ENCODE assay signal across 27 mouse cellular contexts in genomic region chr4:110095760-110096593, GRCm38 (mm10).
A peak's percentile ranks its signal among the peaks of the same experiment; 100 is the strongest.
DNase-seq lines count a peak whose midpoint lies in the region; ATAC-seq and TF ChIP-seq lines count a peak whose summit lies in the region.
"Had no signal": no experiment of that assay in that cellular context is flagged by ENCODE, and none has a peak within 500 bp of the region (broad histone marks: within the 10 kb centered on the region; RNA-seq: fewer than 3 reads in every experiment).

No protein-coding gene starts in this region.

- H3K9ac ChIP-seq in embryonic facial prominence, embryonic 11.5 days (replicated peaks; ENCODE audit: low read length): no peak overlapping the region
- H3K9ac ChIP-seq in midbrain, postnatal 0 days (replicated peaks; ENCODE audit: low read length, poor library complexity, severe bottlenecking): no peak overlapping the region
- no peak overlapping the region for H3K9ac ChIP-seq in midbrain, embryonic 14.5 days (replicated peaks; ENCODE audit: low read length)
- no peak overlapping the region for H3K9ac ChIP-seq in hindbrain, embryonic 13.5 days
- H3K9ac ChIP-seq in neural tube, embryonic 15.5 days (replicated peaks): no peak overlapping the region
- H3K9ac ChIP-seq: forebrain, embryonic 15.5 days; heart, embryonic 13.5 days; limb, embryonic 13.5 days; liver, embryonic 12.5 days had no signal

- peak; percentile 52; the same call in 1 of the 2 replicates for ATAC-seq in embryonic facial prominence, embryonic 11.5 days (replicated peaks; ENCODE audit: insufficient number of reproducible peaks, low FRiP score, low TSS enrichment, low read depth)
- no peak for ATAC-seq in midbrain, postnatal 0 days (ENCODE audit: low FRiP score)
- ATAC-seq in midbrain, embryonic 14.5 days (ENCODE audit: low FRiP score, low TSS enrichment): no peak
- ATAC-seq in hindbrain, embryonic 13.5 days (ENCODE audit: low FRiP score): peak; percentile 43
- peak; percentile 72 for ATAC-seq in neural tube, embryonic 15.5 days (ENCODE audit: low FRiP score)
- ATAC-seq: CD4-positive, CD25-positive, alpha-beta regulatory T cell, adult 4 months; forebrain, embryonic 15.5 days; liver, embryonic 12.5 days had no signal

- H3K9me3 ChIP-seq in embryonic facial prominence, embryonic 11.5 days (replicated peaks; ENCODE audit: control insufficient read depth, low read length): no peaks in the 10 kb centered on the region
- no peaks in the 10 kb centered on the region for H3K9me3 ChIP-seq in embryonic facial prominence, embryonic 10.5 days
- no peaks in the 10 kb centered on the region for H3K9me3 ChIP-seq in midbrain, postnatal 0 days (ENCODE audit: low read length)
- no peaks in the 10 kb centered on the region for H3K9me3 ChIP-seq in midbrain, embryonic 14.5 days (ENCODE audit: control insufficient read depth, low read length)
- no peaks in the 10 kb centered on the region for H3K9me3 ChIP-seq in hindbrain, embryonic 13.5 days
- H3K9me3 ChIP-seq in neural tube, embryonic 15.5 days (replicated peaks): no peaks in the 10 kb centered on the region
- H3K9me3 ChIP-seq: forebrain, embryonic 15.5 days; heart, embryonic 13.5 days; limb, embryonic 13.5 days; midbrain, embryonic 10.5 days had no signal

- TF ChIP-seq CTCF in midbrain, postnatal 0 days (IDR thresholded peaks at IDR 0.05): no peak

- no peak overlapping the region for H3K4me3 ChIP-seq in embryonic facial prominence, embryonic 11.5 days (ENCODE audit: low read depth, low read length)
- no peak overlapping the region for H3K4me3 ChIP-seq in embryonic facial prominence, embryonic 10.5 days
- H3K4me3 ChIP-seq in midbrain, postnatal 0 days (ENCODE audit: low read depth, low read length): no peak overlapping the region
- no peak overlapping the region for H3K4me3 ChIP-seq in midbrain, embryonic 14.5 days (replicated peaks; ENCODE audit: low read depth, low read length)
- no peak overlapping the region for H3K4me3 ChIP-seq in hindbrain, embryonic 13.5 days
- H3K4me3 ChIP-seq in neural tube, embryonic 15.5 days (replicated peaks): no peak overlapping the region
- H3K4me3 ChIP-seq: forebrain, embryonic 15.5 days; heart, embryonic 13.5 days; layer of hippocampus, adult 2 months; limb, embryonic 13.5 days; liver, embryonic 12.5 days; midbrain, embryonic 10.5 days had no signal

- DNase-seq in embryonic facial prominence, embryonic 11.5 days (ENCODE audit: low spot score): no peak
- no peak for DNase-seq in embryonic facial prominence, embryonic 10.5 days (ENCODE audit: low spot score)
- DNase-seq in midbrain, postnatal 0 days (ENCODE audit: low spot score): peak; percentile 20
- no peak for DNase-seq in midbrain, embryonic 14.5 days
- no peak for DNase-seq in layer of hippocampus, postnatal 36 days
- DNase-seq: adrenal gland, postnatal 25 days; cerebellum, adult 11-12 months; cerebellum, postnatal 36 days; embryo, embryonic 11 days; gastrocnemius, postnatal 14 days; heart, adult 18-20 months; heart, postnatal 14 days; kidney, adult 11 months; kidney, postnatal 14 days; lung, adult 18-20 months; lung, postnatal 10 days; thymus, adult 2 months had no signal

- H3K27me3 ChIP-seq in embryonic facial prominence, embryonic 11.5 days (ENCODE audit: control insufficient read depth, insufficient read depth, low read length): no peaks in the 10 kb centered on the region
- no peaks in the 10 kb centered on the region for H3K27me3 ChIP-seq in embryonic facial prominence, embryonic 10.5 days (replicated peaks; ENCODE audit: low read depth, poor library complexity, severe bottlenecking)
- no peaks in the 10 kb centered on the region for H3K27me3 ChIP-seq in midbrain, postnatal 0 days (ENCODE audit: insufficient read depth, low read length)
- no peaks in the 10 kb centered on the region for H3K27me3 ChIP-seq in midbrain, embryonic 14.5 days (ENCODE audit: control insufficient read depth, insufficient read depth, low read length)
- H3K27me3 ChIP-seq in hindbrain, embryonic 13.5 days: no peaks in the 10 kb centered on the region
- H3K27me3 ChIP-seq in neural tube, embryonic 15.5 days (replicated peaks): no peaks in the 10 kb centered on the region
- H3K27me3 ChIP-seq: forebrain, embryonic 15.5 days; heart, embryonic 13.5 days; limb, embryonic 13.5 days; liver, embryonic 12.5 days had no signal

- no peaks in the 10 kb centered on the region for H3K4me1 ChIP-seq in embryonic facial prominence, embryonic 11.5 days (ENCODE audit: control insufficient read depth, insufficient read depth, low read length)
- no peaks in the 10 kb centered on the region for H3K4me1 ChIP-seq in embryonic facial prominence, embryonic 10.5 days
- H3K4me1 ChIP-seq in midbrain, postnatal 0 days (ENCODE audit: insufficient read depth, low read length): no peaks in the 10 kb centered on the region
- no peaks in the 10 kb centered on the region for H3K4me1 ChIP-seq in midbrain, embryonic 14.5 days (ENCODE audit: control insufficient read depth, insufficient read depth, low read length)
- peaks cover 10% of the 10 kb centered on the region for H3K4me1 ChIP-seq in hindbrain, embryonic 13.5 days (replicated peaks)
- H3K4me1 ChIP-seq in neural tube, embryonic 15.5 days: peaks cover 10% of the 10 kb centered on the region; the same call in 1 of the 2 replicates
- H3K4me1 ChIP-seq: forebrain, embryonic 15.5 days; heart, embryonic 13.5 days; limb, embryonic 13.5 days; liver, embryonic 12.5 days; midbrain, embryonic 10.5 days had no signal

- H3K27ac ChIP-seq in embryonic facial prominence, embryonic 11.5 days (replicated peaks; ENCODE audit: low read depth, low read length): no peak overlapping the region
- no peak overlapping the region for H3K27ac ChIP-seq in embryonic facial prominence, embryonic 10.5 days (replicated peaks)
- H3K27ac ChIP-seq in midbrain, postnatal 0 days (ENCODE audit: low read depth, low read length): no peak overlapping the region
- no peak overlapping the region for H3K27ac ChIP-seq in midbrain, embryonic 14.5 days (replicated peaks; ENCODE audit: low read depth, low read length)
- peak overlapping the region; percentile 12; the same call in 1 of the 2 replicates for H3K27ac ChIP-seq in hindbrain, embryonic 13.5 days
- H3K27ac ChIP-seq in neural tube, embryonic 15.5 days (replicated peaks): peak overlapping the region; percentile 37; the same call in 1 of the 2 replicates
- H3K27ac ChIP-seq: forebrain, embryonic 15.5 days; heart, embryonic 13.5 days; layer of hippocampus, adult 2 months; limb, embryonic 13.5 days; liver, embryonic 12.5 days; midbrain, embryonic 10.5 days; stomach, postnatal 0 days had no signal

- no peaks in the 10 kb centered on the region for H3K36me3 ChIP-seq in embryonic facial prominence, embryonic 11.5 days (replicated peaks; ENCODE audit: control insufficient read depth, insufficient read depth, low read depth, low read length)
- H3K36me3 ChIP-seq in embryonic facial prominence, embryonic 10.5 days (replicated peaks): no peaks in the 10 kb centered on the region
- no peaks in the 10 kb centered on the region for H3K36me3 ChIP-seq in midbrain, postnatal 0 days (ENCODE audit: insufficient read depth, low read length)
- no peaks in the 10 kb centered on the region for H3K36me3 ChIP-seq in midbrain, embryonic 14.5 days (ENCODE audit: control insufficient read depth, insufficient read depth, low read length)
- H3K36me3 ChIP-seq in hindbrain, embryonic 13.5 days: no peaks in the 10 kb centered on the region
- no peaks in the 10 kb centered on the region for H3K36me3 ChIP-seq in neural tube, embryonic 15.5 days
- H3K36me3 ChIP-seq: forebrain, embryonic 15.5 days; heart, embryonic 13.5 days; limb, embryonic 13.5 days; liver, embryonic 12.5 days; midbrain, embryonic 10.5 days had no signal

- WGBS in embryonic facial prominence, embryonic 11.5 days: 73% methylated on average over 11 of the region's 11 CpGs
- 79% methylated on average over 11 of the region's 11 CpGs for WGBS in embryonic facial prominence, embryonic 10.5 days
- WGBS in midbrain, postnatal 0 days: 80% methylated on average over 11 of the region's 11 CpGs
- 82% methylated on average over 11 of the region's 11 CpGs for WGBS in midbrain, embryonic 14.5 days
- WGBS in hindbrain, embryonic 13.5 days: 71% methylated on average over 11 of the region's 11 CpGs
- 52% methylated on average over 11 of the region's 11 CpGs for WGBS in neural tube, embryonic 15.5 days

- no peak overlapping the region for H3K4me2 ChIP-seq in embryonic facial prominence, embryonic 11.5 days (ENCODE audit: low read depth, low read length)
- no peak overlapping the region for H3K4me2 ChIP-seq in midbrain, postnatal 0 days (ENCODE audit: low read depth, low read length, poor library complexity, severe bottlenecking)
- no peak overlapping the region for H3K4me2 ChIP-seq in midbrain, embryonic 14.5 days (ENCODE audit: low read length)
- no peak overlapping the region for H3K4me2 ChIP-seq in hindbrain, embryonic 13.5 days
- H3K4me2 ChIP-seq in neural tube, embryonic 15.5 days: no peak overlapping the region
- H3K4me2 ChIP-seq: forebrain, embryonic 15.5 days; heart, embryonic 13.5 days; limb, embryonic 13.5 days; liver, embryonic 12.5 days had no signal

Comparison
In these comparisons a context has a peak if more than half of its experiments do, and no peak if none do; other contexts are left out.
1. ATAC-seq: peak in embryonic facial prominence, embryonic 11.5 days (single experiment), hindbrain, embryonic 13.5 days (single experiment) and neural tube, embryonic 15.5 days (single experiment); none in midbrain, postnatal 0 days (single experiment) and midbrain, embryonic 14.5 days (single experiment).
2. H3K27ac ChIP-seq: peak in hindbrain, embryonic 13.5 days (single experiment) and neural tube, embryonic 15.5 days (single experiment); none in embryonic facial prominence, embryonic 11.5 days (single experiment), embryonic facial prominence, embryonic 10.5 days (single experiment), midbrain, postnatal 0 days (single experiment) and midbrain, embryonic 14.5 days (single experiment).